Mouse (Mus musculus): ENCODE data around the gene Acot1.

- TF ChIP-seq USF1 (IDR thresholded peaks at IDR 0.05; ENCODE audit: low read depth) (no peak), POLR2AphosphoS2 (IDR thresholded peaks at IDR 0.05; ENCODE audit: insufficient read length, low read depth) (no peak), POLR2A (IDR thresholded peaks at IDR 0.05; ENCODE audit: insufficient read length, low read depth) (no peak), MYOD1 (IDR thresholded peaks at IDR 0.05; ENCODE audit: control insufficient read depth in 1 of 3, insufficient read length in 2 of 3, low read depth in 2 of 3) (no peak), SRF (IDR thresholded peaks at IDR 0.05; ENCODE audit: control insufficient read depth, insufficient read length, low read depth) (no peak), TCF12 (IDR thresholded peaks at IDR 0.05; ENCODE audit: insufficient read depth, poor library complexity, severe bottlenecking) (no peak), MAX (IDR thresholded peaks at IDR 0.05; ENCODE audit: low read depth) (no peak), CEBPB (IDR thresholded peaks at IDR 0.05; ENCODE audit: insufficient read depth, poor library complexity, severe bottlenecking) (no peak), MYOG (IDR thresholded peaks at IDR 0.05; ENCODE audit: control insufficient read depth in 1 of 3, insufficient read depth in 1 of 3, insufficient read length in 2 of 3, low read depth in 2 of 3) (no peak), TCF3 (IDR thresholded peaks at IDR 0.05; ENCODE audit: insufficient read length, low read depth) (no peak)
Observed at GRCm38 (mm10) chr12:84044045-84044444, 34.8 kb downstream of the Acot1 start.

Measured in myocyte (in vitro differentiated cells).